Mouse (Mus musculus) gastrocnemius, postnatal 4 days (tissue): ENCODE data around the gene Sspn. TPM values are rescaled to one million over a fixed set of nuclear protein-coding genes. Genes with fewer than 3 reads are reported as not detected.
A peak's percentile ranks its signal among the peaks of the same experiment; 100 is the strongest.

Experiments used
- DNase-seq, 2 experiments: peaks; one replicate each; pipeline ENCODE4 v3.0.0; 2021 to 2022; ENCODE audit warnings: low spot score in 2 of 2, mixed read lengths in 2 of 2
- total RNA-seq, 2 experiments: library from RNA; stranded (reverse); gene quantifications; 2 replicates each; pipeline ENCODE4 v1.2.3; 2021

The Sspn gene
- total RNA-seq, 2 experiments from 2014 or later = 97.9 to 113 TPM

DNA sequence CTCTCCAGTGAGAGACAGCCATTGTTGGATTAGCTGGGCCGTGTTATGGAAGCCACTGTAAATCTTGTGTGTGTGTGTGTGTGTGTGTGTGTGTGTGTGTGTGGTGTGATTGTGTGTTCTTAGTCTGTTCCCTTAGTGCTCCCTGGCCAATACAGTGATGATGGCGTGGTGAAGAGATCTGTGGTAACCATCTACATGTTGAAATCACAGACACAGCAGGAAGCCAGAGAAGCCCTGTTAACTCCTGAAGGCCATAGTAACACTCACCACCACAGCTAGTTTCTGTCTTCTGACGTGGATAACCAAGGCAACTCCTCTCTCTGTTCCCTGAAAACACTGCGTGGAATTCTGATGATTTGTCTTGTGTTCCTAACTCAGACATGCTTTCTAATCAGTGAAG lies 40.7 kb downstream of the Sspn start:
- no peak for DNase-seq

DNA sequence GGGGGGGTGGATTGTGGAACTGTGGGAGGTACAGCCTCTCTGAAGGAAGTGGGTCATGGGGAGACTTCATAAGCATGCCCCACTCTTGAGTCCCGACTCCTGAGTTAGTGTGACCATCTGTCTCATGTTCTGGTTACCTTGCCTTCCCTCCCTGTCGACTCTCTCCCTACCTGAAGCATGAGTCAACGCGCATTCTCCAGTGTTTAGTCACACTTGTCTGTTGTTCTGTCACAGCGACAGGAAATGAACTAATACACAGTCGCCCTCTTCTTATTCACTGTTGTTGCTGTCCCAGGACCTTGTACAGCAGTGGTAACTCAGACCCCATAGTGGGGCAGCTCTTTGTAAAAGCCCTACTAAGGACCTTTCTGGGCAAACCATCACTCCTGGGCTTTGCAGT lies 41.4 kb downstream of the Sspn start:
- DNase-seq = no peak

DNA sequence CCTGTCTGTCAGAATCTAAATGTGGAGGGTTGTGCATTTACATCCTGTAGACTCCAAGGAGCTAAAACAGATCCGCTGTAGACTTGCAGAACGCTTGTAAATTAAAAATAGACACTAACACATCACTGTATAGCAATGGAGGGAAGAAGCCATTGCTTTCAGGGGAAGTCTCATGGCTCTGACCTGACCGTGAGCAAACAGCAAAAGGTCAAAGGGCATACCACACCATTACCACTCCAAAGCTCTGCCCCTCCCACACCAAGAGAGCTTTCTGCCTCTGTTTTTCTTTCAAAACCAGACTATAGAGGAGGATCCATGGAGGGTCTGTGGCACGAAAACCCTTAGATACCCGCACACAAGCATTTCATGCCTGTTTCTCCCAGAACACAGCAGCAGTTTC lies 41.9 kb downstream of the Sspn start:
- no peak for DNase-seq

DNA sequence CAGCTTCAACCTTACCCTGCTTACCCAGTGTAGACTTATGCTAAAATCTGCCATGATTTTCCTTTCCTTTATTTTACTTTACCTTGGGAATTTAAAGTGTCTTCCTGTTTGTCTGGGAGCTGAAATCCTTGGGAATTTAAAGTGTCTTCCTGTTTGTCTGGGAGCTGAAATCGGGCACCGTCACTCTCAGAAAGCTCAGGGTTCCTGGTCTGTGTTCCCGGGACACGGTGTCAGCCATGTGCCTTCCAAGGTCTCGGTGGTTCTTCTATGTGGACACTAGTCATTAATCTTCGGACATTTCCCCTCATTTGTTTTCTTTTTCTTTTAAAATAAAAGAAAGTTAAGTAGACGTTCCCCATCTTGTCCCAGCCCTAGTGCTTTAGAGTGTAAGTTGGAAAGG lies 43.3 kb downstream of the Sspn start:
- DNase-seq = no peak

DNA sequence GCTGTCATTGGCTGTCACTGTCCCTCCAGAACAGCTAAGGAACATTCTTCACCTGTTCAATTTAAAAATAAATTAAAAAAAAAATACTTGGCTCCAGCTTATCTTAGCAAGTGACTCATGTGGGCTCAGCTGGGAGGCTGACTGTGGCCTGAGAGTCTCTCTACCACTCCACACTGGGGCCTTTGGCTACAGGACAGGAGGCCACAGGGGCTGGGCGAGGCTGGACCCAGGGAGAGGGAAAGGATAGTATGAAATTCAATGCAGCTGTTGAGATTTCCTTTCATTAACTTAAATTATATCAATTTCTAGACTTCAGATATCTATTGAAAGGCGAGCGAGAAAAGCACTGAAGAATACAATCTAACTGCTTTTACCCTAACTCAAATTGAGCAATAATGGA lies 45.9 kb downstream of the Sspn start:
- no peak for DNase-seq

DNA sequence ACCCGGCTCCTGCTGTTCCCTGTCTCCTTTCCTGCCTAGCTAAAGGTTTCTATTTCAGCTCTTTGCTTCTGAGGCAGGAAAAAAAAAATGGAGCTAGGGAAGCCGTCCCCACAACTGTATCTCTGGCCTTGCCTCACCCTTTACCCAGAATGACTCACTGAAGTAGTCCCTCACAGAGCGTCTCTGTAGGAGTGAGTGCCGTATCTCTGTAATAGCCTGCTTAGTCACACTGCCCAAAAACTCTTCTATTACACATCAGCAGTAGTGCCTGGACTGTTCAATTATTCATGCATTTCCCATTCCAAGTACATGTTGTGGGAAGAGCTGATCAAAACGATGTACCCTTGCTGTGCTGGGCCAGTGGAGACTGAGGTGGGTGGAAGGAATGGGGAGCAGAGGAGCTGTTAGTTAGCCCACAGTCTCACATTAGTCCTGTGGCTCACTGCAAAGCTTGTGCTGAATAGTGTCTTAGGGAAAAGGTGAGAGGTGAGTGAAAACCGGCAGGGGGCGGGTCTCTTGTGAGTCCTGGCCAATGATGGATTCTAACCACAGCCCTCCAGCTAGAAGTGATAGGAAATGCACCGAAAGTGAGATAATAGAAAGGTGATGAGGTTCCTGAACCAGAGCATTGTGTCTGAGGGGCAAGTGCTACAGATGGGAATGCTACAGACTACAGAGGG lies 46.5 kb downstream of the Sspn start:
- DNase-seq = no peak

DNA sequence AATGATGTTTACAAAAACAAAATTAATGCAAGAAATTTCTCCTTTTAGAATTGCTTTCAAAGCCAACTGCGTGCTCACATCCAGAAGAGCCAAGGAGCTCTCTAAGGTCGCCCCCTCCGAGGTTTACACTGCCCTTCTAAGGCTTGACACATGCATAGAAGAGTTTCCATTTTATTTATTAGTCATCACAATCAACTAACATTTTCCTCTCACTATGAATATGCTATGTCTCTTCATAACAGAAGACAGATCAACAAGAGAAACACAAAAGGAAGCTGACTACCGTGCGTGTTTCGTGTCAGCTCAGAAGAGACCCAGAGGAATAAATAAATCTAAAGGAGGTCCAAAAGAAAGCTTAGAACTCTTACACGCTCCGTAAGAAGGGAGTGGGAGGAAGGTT lies 49.6 kb downstream of the Sspn start:
- no peak for DNase-seq

DNA sequence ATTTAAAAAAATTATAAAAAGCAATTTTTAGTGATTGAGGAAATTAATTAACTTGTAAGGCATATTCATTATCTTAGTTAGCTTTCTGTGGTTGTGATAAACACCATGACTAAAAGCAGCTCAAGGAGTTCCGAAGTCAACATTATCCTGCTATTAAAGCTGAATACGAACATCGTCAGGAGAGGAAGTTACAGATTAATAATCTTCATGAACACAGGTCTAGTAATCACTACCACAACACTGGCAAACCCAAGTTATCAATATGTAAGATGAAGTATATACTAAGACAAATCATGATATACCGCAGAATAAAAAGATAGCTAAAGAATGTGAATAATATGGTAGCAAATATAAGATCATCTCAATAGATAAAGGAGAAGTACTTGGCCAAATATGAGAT lies 50.9 kb downstream of the Sspn start:
- no peak for DNase-seq

DNA sequence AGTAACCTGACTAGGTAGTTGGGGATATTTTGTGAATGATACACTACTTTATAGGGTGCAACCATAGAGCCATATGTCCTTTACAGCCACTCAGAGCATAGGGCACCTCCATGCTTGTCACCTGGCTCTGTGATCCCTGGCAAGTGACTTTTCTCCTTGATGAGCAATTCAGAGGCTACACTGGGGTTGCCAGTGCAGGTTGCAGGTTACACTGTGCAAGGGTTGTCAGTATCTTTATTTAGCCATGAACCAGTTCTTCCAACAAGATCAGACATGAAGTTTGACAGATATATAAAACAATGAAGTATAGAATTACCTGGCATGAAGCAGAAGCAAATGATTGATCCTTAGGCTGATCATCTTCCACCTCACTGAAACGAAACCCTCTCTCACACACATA lies 59.1 kb downstream of the Sspn start:
- no peak for DNase-seq

DNA sequence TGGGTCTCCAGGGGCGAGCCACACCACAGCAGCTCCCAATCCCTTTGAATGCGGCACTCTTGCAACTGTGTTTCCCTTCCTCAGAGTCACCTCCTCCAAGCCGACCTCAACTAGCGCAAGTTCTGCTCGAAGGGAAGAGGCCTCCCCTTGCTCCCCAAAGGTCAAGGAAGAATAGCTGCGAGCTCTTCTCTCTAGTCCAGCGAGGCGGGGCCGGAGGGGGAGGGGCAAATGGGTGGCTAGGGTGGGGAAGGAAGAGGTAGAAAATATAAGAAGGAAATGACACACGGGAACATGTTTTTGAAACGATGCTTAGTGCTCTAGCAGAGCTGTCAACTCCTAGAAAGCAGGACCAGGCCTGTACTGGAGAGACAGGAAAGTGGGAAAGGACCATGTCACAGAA lies 61.1 kb downstream of the Sspn start:
- DNase-seq = no peak

DNA sequence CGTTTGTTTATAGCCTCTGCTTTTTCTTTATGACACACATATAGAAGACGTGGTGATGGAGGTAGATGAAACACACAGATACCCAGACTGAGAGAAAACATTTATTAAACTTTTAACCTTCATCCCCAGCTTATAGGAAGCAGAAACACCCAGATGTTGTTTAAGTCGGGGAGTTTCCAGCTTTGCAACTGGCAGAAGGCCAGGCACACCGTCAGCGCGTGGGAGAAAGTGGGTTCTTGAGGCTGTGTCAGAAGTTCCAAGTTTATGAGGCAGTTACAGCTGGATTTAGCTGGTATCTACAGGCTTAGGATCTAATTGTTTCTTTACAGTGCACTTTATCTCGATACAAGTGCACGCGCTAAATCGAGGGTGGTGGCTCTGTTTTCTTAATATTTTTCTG lies 61.5 kb downstream of the Sspn start:
- DNase-seq = peak; percentile 48 to 56

DNA sequence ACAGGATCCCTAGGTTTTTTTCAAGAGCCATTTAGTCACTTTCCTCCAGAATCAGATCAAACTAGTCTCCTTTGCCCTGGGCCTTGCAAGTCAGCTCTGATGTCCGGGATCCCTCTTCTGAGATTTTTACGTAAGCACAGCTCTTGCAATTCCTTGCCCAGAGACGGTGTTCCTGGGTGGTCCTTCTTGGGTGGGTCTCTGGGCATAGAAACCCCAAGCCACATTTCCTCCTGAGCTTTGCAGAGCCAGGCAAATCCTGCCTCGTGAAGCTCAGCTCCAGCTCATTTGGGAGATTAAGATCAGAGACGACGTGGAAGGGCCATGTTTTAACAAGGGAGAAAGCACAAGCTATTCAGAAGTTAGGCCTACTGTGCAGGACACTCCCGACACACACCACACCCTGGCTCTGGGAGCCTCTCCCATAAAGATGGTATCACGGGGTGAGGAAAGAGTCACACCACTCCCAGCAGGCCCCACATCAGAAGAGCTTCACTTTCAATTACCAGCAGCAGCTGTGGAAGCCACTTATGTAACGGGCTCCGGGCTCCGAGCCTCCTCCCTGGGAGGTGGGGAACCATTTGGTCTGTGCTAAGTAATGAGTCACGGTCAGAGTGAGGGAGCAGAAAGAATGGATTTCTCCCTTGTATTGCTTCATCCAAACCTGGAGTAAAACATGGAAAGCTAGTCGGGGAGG lies 67.0 kb downstream of the Sspn start:
- DNase-seq = peak; percentile 40 to 70

DNA sequence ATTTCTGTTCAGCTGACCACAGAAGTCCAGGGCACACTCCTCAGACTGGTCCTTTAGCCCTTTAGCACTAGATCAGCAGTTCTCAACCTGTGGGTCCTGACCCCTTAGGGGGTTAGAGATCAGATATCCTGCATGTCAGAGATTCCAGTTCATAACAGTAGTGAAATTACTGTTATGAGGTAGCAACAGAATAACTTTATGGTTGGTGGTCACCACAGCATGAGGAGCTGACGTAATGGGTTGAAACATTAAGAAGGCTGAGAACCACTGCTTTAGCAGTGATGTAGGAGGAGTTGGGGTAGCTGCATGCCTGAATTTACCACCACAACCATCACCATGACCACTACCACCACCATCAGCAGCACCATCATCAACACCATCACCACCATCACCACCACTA lies 69.3 kb downstream of the Sspn start:
- DNase-seq = no peak

DNA sequence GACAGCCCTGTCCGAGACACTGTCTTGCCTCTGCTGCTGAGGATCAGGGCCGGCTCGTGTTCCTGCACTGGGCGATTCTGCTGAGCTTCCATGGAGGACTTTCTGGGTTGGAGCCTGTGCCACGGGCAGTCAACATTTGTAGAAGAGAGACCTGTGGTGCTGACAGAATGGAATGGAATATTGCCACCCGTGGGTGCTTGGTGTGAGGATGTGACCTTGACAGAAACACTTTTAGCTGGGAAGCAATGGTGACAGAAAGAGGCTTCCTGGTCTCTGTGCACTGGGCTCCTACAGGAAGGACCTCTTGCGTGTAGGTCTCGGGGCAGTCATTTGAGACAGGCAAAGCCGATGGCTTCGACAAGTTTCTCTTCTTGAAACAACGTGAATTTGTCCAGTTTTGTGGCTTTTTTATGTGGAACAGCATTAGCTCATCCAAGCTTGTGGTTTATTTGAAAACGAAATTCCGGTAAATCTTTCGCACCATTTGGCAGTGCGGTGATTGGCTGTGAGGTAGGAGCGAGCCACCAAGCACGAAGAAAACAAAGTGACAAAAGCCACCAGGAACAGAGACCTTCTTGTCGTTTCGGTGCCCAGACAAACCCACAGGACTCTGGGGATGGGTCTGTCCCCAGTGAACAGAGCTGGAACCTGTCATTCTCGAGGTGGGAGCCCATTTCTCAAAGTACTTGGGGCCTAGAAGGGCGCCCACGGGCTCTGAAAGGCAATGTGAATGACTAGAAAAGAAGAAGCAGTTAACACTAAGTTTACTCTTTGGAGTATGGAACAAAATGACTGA lies 70.2 kb downstream of the Sspn start:
- DNase-seq = no peak

DNA sequence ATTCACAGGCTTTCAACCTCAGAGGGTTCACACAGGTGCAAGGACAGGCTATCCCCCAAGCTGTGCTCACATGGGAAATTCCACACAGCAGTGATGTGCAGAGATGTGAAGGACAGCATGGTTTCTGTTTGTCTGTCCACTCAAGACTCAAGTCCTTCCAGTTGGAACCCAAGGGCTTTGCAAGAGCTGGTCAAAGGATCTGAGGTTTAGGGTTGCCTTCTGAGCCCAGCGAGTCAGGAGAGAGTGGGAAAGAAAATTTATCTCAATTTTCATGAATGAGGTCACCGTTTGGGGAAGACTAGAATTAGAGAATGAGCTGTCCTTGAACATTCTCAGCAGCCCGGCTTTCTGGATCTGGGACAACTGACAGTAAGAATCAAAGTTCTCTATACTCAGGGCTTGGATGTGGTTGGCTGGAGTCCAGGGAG lies 72.7 kb downstream of the Sspn start:
- DNase-seq = no peak

DNA sequence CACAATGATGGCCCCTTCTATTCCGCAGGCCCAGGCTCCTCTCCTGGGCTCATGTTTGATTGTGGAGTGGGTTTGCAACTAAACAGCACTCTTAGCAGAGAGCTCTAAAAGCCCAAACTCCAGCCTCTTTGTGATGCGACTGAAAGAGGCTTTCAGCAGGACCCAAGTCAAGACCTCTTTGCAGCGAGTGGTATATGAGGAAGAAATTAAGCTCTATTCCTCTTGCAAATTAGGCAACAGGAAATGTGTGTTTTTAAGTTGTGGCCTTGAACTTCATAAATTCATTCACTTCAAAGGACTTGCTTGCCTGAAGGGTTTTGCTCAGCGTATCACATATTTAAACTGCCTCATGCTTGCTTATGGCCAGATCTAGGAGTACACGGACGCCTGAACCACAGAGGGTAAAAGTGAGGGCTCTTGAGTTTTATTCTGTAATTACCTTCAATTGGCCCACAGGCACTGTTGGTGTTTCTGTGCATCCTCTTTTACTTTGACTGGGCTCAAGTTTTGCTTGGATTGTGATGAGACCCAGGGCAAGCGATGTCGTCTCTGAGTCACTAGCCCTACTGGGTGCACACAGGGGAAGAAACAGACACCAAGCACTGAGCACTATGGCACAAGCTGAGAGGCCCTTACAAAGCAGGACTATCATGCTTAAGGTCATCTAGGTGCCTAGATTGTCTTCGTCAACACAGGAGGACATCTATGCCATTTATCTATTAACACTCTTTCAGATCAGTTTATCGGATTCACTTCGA lies 73.9 kb downstream of the Sspn start:
- no peak for DNase-seq

DNA sequence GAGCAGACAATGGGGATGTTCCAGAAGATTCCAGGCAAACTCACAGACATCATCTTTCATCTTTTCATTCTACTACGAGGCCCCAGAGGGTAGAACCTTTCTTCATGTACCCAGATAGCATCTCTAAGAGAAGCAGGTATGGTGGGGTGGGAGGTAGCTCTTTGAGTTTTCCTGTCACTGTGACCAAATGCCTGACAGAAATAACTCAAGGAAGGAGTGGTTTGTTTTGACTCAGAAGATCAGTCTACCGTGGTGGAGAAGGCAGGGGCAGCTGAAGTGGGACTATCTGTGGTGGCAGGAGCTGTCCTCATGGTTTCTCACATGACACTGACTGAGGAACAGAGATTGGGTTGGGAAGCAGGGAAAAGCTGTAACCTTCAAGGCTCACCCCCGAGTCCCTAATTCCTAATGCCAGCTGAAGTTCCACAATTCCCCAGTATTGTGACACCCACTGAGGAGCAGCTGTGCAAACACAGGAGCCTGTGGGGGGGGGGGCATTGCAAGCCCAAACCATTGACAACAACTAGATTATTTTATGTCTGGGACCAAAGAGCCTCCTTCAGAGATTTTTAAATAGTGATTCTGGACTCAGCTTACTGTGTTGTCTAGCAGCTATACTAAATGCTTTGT lies 74.6 kb downstream of the Sspn start:
- no peak for DNase-seq

DNA sequence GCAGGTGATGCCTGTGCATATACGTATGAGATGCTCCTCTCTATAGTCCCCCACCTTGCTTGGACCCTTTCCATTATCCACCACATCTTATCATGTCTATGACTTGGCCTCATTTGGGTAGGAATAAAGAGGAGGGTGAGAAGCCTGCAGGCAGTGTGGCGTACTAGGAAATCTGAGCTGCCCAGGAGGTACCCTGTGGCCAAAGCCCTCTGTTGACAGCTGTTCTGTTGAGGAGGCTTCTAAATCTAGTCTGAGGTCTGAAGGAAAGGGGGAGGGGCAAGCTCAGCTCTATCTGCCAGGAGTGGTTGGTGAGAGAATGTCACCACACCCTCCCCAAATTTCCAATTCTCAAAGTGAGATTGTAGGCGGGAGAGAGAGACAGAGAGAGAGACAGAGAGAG lies 75.3 kb downstream of the Sspn start:
- no peak for DNase-seq

DNA sequence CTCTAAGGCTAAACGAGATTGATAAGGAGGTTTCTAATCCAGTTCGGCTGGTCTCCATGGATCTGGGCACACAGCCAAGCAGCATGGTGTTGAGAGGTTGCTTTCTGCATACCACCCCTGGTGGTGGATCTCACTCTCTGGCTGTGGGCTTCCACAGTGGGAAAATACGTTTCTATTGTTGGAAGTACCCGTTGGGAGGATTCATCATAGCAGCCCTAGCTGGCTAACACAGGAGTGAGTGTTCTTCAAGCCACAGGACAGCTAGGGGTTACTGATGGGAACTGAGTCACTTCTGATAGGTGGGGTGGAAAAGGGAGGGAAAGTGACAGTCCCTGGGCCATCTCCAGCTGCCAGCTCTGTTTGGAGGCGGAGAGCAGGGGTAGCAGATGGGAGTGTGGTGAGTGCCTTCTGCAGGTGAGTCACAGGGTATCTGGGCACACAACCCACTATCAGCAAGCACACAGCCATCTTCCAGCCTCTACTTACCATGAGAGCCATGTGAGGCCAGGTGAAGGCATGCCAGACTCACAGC lies 77.1 kb downstream of the Sspn start:
- peak in 1 of 2 experiments; percentile 34 for DNase-seq

DNA sequence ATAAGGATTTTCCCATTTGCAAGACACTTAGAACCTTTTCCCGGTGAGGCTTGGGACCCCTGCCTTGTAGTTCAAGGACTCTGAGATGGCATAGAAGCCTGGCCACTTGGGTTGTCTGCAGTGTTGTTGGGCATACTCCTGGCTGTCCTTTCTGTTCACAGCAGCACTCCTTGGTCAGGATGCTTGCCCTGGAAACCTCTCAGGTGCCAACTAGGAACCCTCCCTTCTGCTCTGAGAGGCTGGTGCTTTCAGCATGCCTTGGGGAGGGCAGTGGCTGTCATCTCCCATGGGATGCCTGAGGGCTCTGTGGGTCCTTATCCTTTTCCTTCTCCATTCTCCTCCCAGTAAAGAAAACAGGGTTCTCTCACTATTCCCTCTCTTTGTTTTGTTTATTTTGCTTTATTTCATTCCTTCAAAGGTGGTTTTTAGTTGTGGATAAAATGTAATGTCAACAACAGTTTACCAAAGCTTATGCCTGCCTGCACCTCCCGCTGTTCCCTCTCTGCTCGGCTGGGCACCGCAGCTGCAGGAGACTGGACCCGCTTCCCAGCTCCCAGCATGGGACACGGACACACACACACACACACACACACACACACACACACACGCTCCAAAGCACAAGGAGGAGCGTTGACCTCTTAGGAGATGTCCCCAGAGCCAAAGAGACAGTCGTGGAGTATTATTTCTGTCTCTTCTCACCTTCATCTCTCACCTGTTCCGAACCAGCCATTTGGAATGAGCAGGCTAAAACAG lies 77.9 kb downstream of the Sspn start:
- DNase-seq = no peak
